Mouse (Mus musculus): ENCODE measurements around the gene Arhgap15. TPM values are rescaled to one million over a fixed set of nuclear protein-coding genes. Genes with fewer than 3 reads are reported as not detected.

Gene Arhgap15
- polyA plus RNA-seq, 1 experiment from 2014 or later, result 0.86 TPM

DNA sequence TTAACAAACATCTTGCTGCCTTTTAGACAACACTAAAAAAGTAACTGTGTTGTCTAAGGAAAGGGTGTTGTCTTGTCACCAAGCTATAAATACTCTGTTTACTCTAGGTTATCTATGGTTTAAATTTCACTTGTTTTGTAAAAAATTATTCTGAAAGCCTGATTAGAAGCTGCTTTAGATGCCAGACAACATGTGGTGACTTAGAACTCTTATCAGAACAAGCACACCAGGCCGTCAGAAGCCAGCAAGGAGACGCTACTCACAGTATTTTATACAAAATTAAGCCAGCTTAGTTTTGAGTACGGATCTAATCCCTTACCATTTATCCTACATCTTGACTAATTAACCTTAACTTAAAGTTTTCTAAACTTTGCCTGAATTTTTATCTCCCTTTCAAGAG is 44.5 kb downstream of the Arhgap15 start:
- H3K27ac ChIP-seq (ENCODE audit: low read depth), result no peak overlapping the region
- TF ChIP-seq CTCF (IDR thresholded peaks at IDR 0.05; ENCODE audit: low read depth), result no peak
- H3K27me3 ChIP-seq (ENCODE audit: insufficient read depth, low read length), result no peaks in the 10 kb centered on the region
- no peak overlapping the region for H3K4me2 ChIP-seq
- no peak for ATAC-seq (ENCODE audit: insufficient read depth)
- DNase-seq, result no peak
- H3K9ac ChIP-seq, result no peak overlapping the region
- 47% methylated on average over 3 of the region's 3 CpGs for WGBS
- no peaks in the 10 kb centered on the region for H3K9me3 ChIP-seq (ENCODE audit: low read depth, low read length)
- H3K4me1 ChIP-seq (ENCODE audit: insufficient read depth), result peaks cover 3% of the 10 kb centered on the region; the same call in 1 of the 2 replicates
- no peak overlapping the region for H3K4me3 ChIP-seq (ENCODE audit: low read depth, low read length)
- H3K36me3 ChIP-seq (ENCODE audit: insufficient read depth), result no peaks in the 10 kb centered on the region

DNA sequence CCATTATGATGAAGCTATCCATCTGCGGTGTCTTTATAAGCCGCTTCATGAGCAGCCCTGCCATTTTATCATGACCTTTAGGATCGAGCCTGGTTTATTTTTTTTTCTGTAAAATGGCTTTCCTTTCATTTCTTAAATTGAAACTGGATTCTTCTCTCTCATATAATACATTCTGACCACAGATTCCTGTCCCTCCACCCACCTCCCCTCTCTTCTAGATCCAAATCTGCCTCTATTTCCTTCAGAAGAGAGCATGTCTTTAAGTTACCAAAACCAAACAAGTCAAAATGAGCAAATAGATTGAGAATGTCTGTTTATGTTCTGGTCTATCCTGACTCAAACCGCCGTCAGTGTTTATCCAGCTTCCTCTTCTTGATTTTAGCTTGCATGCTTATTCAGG is 46.1 kb downstream of the Arhgap15 start:
- Histone ChIP-seq H3K27me3 (ENCODE audit: insufficient read depth, low read length) (no peaks in the 10 kb centered on the region), H3K9me3 (ENCODE audit: low read depth, low read length) (no peaks in the 10 kb centered on the region), H3K27ac (ENCODE audit: low read depth) (no peak overlapping the region), H3K4me1 (ENCODE audit: insufficient read depth) (peaks cover 3% of the 10 kb centered on the region; the same call in 1 of the 2 replicates), H3K4me3 (ENCODE audit: low read depth, low read length) (no peak overlapping the region), H3K9ac (no peak overlapping the region), H3K36me3 (ENCODE audit: insufficient read depth) (no peaks in the 10 kb centered on the region), H3K4me2 (no peak overlapping the region)
- ATAC-seq (ENCODE audit: insufficient read depth) (no peak), DNase-seq (no peak)
- TF ChIP-seq CTCF (IDR thresholded peaks at IDR 0.05; ENCODE audit: low read depth), result no peak
- 73% methylated on average over 5 of the region's 5 CpGs for WGBS

DNA sequence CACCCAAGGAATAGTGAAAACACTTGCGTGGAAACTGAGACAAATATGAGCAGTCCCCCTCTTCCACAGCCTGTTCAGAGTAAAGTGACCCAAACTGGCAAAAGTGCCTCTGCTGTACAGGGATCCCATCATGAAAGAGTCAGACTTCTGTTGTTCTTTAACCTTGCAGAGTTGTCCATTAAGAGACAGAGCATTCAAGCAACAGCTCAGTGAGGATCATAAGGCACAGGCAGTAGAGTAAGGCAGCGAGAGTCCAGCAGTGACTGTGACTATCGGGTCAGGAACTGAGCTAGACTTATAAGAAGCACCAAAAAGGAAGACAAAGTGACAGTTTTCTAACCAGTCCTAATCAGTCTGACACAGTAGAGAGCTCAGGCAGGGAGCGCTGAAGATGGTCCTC is 47.8 kb downstream of the Arhgap15 start:
- no peaks in the 10 kb centered on the region for H3K36me3 ChIP-seq (ENCODE audit: insufficient read depth)
- no peak overlapping the region for H3K4me2 ChIP-seq
- DNase-seq, result no peak
- no peak for TF ChIP-seq CTCF (IDR thresholded peaks at IDR 0.05; ENCODE audit: low read depth)
- H3K4me1 ChIP-seq (ENCODE audit: insufficient read depth), result no peaks in the 10 kb centered on the region
- H3K27me3 ChIP-seq (ENCODE audit: insufficient read depth, low read length), result no peaks in the 10 kb centered on the region
- ATAC-seq (ENCODE audit: insufficient read depth), result no peak
- no peak overlapping the region for H3K4me3 ChIP-seq (ENCODE audit: low read depth, low read length)
- H3K9me3 ChIP-seq (ENCODE audit: low read depth, low read length), result no peaks in the 10 kb centered on the region
- no peak overlapping the region for H3K27ac ChIP-seq (ENCODE audit: low read depth)
- no peak overlapping the region for H3K9ac ChIP-seq
- WGBS, result 85% methylated on average over 4 of the region's 4 CpGs

DNA sequence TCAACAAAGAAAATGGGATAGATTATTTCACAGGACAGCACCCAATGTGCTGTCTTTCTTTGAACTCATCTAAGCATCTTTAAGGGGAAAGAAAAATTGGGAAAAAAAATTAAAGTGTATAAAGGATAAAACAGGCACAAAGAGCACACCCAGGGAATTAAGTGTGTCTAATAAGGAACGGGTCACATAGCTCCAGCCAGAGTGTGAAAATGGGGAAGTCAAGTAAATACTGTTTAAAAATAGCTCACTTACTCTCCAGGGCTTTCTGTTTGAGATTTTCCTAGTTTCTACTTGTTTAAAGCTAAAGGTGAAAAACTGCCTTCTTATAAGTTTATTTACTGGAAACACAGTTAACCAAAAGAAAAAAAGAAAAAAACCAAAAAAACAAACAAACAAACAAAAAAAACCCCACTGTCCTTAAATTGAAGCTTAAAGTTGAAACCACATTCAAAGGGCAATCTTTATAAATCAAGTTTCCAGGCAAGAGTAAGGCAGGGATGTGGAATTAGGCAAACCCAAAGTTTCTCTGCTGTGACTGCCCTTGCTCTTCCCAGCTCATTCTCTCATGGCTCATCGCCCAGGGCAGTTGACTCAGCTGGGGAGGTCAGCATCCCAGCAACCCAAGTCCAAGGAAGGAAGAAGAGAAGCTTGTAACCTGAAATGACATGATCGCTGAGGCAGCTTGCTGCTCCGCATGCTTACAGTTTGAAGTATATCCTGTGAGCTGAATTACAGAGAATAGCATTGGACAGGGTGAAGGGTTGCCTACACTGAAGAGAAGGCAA is 57.5 kb downstream of the Arhgap15 start:
- ATAC-seq (ENCODE audit: insufficient read depth), result no peak
- Histone ChIP-seq H3K9ac (no peak overlapping the region), H3K36me3 (ENCODE audit: insufficient read depth) (no peaks in the 10 kb centered on the region), H3K4me3 (ENCODE audit: low read depth, low read length) (no peak overlapping the region), H3K4me2 (no peak overlapping the region), H3K4me1 (ENCODE audit: insufficient read depth) (no peaks in the 10 kb centered on the region), H3K9me3 (ENCODE audit: low read depth, low read length) (no peaks in the 10 kb centered on the region), H3K27ac (ENCODE audit: low read depth) (no peak overlapping the region), H3K27me3 (ENCODE audit: insufficient read depth, low read length) (no peaks in the 10 kb centered on the region)
- TF ChIP-seq CTCF (IDR thresholded peaks at IDR 0.05; ENCODE audit: low read depth), result no peak
- DNase-seq, result peak; percentile 21
- 74% methylated on average over 4 of the region's 4 CpGs for WGBS

DNA sequence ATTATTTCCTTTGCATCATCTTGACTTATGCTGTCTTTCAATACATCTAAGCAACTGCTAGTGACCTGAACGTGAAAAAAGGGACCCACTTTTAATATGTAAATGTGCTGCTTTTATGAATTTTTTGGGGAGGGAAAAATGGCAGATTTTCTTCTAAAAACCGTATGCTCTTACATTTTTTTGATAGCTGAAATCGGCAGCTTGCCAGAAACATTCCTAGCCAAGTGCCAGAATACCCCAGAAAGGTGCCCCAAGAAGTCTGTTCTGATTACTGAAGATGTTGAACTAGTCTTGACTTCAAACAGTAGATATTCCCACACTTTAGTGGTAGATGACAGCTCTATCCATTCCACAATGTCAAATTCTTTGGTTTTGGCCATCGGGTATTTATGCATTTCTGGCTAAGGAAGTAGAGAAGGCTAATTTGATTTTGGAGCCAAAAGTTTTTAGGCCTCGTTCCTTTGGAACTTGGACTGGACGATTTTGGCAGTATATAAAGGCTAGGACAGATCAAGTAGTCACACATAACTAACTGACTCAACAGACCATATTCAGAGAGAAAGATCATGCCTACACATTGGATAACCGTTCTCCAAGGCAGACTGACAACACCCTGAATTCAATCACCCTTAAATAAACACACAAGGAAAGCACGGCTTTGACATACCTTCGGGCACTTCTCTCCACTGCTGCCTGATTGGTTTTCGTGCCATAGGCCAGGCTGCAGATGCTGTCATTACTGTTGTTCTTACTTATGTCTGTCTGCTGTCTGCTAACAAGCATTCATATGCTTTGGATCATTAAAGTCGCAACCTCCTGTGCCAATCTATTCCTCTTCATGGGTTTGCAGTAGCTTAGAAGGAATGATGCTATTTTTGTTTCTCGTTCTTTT is 67.5 kb downstream of the Arhgap15 start:
- H3K27ac ChIP-seq (ENCODE audit: low read depth), result no peak overlapping the region
- no peaks in the 10 kb centered on the region for H3K36me3 ChIP-seq (ENCODE audit: insufficient read depth)
- H3K4me2 ChIP-seq, result no peak overlapping the region
- H3K4me1 ChIP-seq (ENCODE audit: insufficient read depth), result no peaks in the 10 kb centered on the region
- no peak for TF ChIP-seq CTCF (IDR thresholded peaks at IDR 0.05; ENCODE audit: low read depth)
- no peak overlapping the region for H3K4me3 ChIP-seq (ENCODE audit: low read depth, low read length)
- ATAC-seq (ENCODE audit: insufficient read depth) (no peak), DNase-seq (peak; percentile 36)
- H3K9ac ChIP-seq, result no peak overlapping the region
- WGBS, result 67% methylated on average over 12 of the region's 12 CpGs
- H3K27me3 ChIP-seq (ENCODE audit: insufficient read depth, low read length), result no peaks in the 10 kb centered on the region
- no peaks in the 10 kb centered on the region for H3K9me3 ChIP-seq (ENCODE audit: low read depth, low read length)

DNA sequence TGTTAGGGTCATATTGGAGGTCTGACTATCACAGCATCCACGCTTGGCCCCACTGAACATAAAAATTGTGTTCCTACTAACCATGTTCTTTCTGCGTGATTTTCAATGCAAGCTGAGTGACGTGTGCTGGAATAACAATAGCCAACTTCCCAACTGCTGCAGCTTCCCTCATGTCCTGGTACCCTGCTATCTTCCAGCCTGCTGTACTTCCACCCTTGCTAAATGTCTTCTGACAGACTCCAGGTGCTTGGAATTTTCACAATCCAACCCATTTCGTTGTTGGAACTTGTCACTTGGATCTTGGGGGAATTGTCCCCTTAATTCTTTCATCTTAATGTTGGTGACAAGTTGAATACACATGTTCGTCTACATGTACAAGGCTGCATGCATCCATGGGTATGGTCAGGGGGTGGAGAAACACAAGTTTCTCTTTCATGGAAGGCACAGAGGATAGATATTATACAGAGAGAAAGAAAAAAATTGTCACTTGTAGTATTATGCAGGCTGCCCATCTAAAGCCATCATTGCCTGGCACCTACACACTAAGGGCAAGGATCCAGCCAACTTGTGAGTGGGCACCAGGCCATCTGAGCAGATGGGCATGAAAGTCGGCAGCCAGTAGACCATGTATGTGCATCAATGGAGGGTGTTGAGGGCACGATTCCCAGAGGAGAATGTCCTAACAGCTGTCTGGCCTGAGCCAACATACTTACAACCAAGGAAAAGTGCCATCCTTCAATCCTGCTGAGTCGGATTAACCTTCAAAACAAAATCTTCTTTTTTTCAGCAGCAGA is 68.4 kb downstream of the Arhgap15 start:
- Histone ChIP-seq H3K36me3 (ENCODE audit: insufficient read depth) (no peaks in the 10 kb centered on the region), H3K27me3 (ENCODE audit: insufficient read depth, low read length) (no peaks in the 10 kb centered on the region), H3K9ac (no peak overlapping the region), H3K4me2 (no peak overlapping the region), H3K4me1 (ENCODE audit: insufficient read depth) (no peaks in the 10 kb centered on the region), H3K4me3 (ENCODE audit: low read depth, low read length) (no peak overlapping the region), H3K9me3 (ENCODE audit: low read depth, low read length) (no peaks in the 10 kb centered on the region), H3K27ac (ENCODE audit: low read depth) (no peak overlapping the region)
- DNase-seq (no peak), ATAC-seq (ENCODE audit: insufficient read depth) (no peak)
- 81% methylated on average over 8 of the region's 8 CpGs for WGBS
- no peak for TF ChIP-seq CTCF (IDR thresholded peaks at IDR 0.05; ENCODE audit: low read depth)
